Mouse (Mus musculus): ENCODE results near the gene Cog4.

Gene Cog4

DNA sequence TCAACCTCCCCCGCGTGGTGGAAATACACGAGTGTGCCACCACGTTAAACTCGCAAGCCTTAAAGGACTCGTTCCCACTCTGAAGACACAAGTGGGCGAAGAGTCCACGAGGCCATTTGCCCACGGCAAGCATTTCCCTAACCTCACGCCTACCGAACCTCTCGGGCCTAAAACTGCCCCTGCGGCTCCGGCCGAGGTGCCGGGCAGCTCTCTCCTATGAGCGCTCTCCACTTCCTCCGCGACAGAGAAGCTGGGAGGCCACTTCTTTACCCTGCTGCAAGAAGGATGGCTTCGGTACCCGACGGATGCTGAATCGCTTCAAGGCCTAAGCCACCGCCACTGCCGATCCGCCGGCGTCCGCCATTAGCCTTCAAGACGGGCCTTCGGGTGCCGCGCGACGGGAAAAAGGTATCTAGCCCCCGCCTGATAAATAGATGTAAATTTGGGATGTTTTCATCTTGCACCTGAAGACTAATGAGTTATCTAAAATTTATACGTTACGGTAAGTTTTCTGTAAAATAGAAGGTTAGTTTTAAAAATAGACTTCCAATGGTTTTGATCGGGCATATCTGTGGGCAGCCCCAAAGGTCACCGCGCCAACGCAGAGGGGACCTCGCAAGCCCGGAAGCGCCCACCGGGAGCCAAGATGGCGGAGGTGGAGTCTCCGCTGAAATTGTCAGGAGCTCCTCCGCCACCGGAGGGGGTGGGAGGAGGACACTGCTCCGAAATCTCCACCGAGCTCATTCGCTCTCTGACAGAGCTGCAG, at the start of gene Cog4, which contains the start of gene Sf3b3:
TSS of gene Cog4 (plus strand) at position 196 of the 766 bp plus-strand sequence.
TSS of gene Sf3b3 (minus strand) at position 383 of the 766 bp plus-strand sequence.
- DNase-seq (ENCODE audit: low spot score) = peak; percentile 88

DNA sequence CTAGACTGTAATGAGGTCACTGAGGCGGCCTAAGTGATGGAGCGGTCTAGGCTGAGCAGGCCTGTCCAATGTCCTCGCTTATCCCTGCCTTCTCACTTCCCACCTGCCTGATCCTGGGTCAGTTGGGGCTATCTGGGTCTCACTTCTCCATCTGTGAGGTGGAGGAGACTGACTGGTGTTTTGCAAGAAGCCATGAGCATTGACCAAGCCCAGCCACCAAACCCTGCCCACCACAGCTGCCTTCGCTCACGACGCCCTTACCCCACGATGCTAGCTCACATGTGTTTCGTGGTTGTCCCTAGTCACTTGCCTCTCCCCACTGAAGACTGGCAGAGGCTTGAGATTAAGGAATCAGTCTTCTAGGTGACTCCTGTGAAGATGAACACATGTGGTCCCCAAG, 49.3 kb upstream of the Cog4 start:
- no peak for DNase-seq (ENCODE audit: low spot score)

DNA sequence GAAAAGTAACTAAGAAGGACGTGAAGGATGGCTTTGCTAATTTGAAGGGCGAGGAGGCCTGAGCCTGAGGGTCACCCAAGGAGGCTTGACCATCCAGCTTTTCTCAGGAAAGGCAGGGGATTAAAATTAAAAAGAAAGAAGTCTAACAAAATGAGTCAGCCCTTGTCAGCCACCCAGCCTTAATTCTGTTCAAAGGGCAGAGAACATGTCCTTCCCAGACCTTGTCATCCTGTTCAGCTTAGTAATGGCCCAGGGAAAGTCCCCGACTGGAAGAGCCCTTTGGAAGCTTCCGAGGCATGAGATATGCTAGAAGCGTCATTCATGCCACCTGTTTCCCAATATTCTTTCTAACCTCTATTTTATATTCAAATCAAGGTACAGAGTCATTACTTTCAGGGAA, 43.4 kb upstream of the Cog4 start:
- DNase-seq (ENCODE audit: low spot score) = no peak

DNA sequence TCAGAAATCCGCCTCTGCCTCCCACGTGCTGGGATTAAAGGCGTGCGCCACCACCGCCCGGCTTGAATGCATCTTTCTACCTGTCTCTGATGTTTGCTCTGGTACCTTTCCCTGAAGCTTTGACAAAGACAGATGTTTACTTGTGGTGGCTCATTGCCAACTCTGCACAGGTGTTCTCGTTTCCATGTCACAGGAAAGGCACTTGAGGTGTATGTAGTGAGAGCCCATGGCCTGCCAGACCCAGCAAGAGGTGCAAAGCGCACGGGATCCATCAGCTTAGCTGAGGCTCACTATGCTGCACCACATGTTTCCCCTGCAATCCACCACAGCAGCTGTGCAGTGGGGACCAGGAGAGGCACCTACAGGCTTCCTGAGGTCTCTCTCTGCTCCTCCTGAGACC, 42.5 kb upstream of the Cog4 start:
- peak; percentile 32 for DNase-seq (ENCODE audit: low spot score)

DNA sequence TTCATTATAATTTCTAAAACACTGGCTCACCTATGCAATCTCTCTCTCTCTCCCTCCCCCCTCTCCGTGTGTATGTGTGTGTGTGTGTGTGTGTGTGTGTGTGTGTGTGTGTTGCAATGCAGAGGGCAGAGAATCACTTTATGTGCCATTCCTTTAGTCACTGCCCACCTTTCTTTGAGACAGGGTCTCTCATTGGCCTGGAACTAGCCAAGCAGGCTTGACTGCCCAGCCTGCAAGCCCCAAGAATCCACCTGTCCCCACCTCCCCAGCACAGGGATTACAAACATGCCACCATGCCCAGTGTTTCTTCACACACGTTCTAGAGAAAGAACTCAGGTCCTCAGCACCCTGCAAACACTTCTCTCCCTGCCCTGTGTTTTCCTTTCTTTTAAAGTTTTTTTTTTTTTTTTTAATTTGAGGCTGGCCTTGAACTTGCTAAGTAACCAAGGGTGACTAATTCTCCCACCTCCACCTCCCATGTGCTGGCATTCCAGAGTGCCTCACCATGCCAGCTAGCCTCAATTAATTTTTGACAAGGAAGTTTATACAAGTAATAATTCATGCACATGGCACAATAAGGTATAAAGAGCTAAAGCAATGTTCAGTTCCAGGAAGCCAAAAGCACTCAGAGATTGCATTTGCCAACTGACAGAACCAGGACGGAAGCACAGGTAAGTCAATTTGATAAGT, 41.4 kb upstream of the Cog4 start:
- DNase-seq (ENCODE audit: low spot score) = peak; percentile 32

DNA sequence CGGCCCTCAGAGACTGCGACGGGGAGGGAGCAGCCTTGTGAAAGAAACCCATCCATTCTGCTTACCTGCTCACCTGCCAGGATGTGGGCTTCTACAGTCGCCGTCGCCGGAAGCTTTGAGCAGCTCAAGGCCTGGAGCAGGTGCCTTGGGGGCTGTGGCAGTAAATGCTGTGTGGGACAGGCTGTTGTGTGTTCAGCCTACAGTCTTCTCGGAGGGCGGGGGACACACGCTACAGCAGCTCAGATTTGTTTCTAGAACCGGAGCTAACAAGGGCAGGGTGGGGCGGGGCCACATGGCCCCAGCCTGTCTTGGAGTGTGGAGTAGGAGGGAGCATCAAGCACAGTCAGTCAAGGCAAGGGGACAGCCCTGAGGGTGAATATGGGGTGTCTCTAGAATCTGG, 40.7 kb upstream of the Cog4 start, which contains the start of gene Il34:
TSS of gene Il34 (minus strand) at position 256 of the 400 bp plus-strand sequence.
- peak; percentile 41 for DNase-seq (ENCODE audit: low spot score)

DNA sequence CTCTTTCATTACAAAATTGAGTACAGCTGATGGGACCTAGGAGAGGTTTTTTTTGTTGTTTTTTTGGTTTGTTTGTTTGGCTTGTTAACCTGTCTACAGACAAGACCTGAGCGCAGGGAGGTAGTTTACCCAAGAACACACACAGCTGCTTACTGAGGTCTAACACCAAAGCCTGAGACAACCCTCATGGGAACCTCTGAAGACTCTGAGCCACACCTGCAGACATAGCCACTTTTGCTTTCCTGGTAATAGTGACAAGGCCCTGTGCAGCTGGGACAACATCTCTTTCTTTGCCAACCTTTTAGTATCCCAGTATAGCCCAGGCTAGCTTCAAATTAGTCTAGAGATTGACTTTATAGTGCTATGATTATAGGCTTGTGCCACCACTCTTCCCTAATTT, 40.3 kb upstream of the Cog4 start:
- DNase-seq (ENCODE audit: low spot score) = no peak

DNA sequence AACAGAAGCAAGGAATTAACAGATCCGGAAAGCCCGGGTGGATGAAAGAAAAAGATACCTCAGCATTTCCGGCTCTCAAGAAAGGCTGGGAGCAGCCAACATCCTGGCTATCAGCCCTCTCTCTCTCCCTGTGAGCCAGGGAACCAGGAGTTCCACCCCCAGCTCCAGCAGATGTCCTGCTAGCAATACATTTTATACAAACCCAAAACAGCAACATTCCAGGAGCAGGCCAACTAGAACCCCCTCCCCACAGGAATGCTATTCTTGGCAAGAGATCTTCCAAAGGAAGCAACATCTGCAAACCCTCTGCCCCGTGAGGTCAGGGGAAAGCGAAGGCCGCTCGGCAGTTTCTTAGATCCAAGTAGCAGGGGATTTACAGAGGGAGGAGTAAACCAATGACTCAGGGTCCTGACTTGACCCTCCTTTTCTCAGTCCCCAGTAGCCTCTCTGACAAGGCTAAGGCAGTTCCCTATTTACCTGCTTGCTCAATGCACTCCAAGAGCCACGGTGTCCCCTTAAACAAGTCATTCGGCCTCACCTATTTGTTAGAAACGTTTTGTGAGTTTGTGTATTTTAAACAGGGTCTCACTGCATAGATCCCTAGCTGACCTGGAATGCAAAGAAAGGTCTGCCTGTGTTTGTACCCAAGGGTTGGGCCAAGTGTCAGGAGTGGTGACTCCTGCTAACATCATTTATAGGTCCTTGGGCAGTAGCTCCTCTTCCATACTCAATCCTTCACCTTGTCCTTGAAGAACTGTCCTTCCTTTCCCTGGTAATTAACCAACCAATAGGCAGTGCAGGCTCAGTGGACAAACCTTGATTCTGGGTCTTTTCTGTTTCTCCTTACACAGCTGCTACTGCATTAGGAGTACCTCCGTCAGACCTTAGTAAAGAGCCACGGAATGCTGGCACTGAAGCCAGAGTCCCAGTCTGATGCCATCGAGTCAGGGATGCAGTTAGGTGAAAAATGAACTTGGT, 37.6 kb upstream of the Cog4 start:
- DNase-seq (ENCODE audit: low spot score) = peak; percentile 56

DNA sequence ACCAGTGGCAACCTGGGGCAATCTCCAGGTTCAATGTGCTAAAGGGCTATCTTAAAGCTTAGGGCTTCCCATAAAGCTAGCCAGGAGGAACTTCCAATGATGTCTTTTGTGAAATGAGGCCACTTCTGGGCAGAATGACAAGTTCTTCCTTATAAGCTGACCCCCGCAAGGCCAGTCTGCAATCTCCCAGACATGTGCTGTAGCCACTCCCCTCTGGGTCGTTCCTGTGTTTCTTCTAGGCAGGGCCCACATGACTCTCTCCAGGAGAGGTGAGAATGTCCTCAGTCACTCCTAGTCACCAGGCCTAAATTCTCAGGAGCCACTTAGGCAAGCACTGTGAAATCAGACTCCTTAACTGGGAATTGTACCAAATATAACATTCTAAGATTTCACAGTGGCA, 36.6 kb upstream of the Cog4 start:
- DNase-seq (ENCODE audit: low spot score) = peak; percentile 54

DNA sequence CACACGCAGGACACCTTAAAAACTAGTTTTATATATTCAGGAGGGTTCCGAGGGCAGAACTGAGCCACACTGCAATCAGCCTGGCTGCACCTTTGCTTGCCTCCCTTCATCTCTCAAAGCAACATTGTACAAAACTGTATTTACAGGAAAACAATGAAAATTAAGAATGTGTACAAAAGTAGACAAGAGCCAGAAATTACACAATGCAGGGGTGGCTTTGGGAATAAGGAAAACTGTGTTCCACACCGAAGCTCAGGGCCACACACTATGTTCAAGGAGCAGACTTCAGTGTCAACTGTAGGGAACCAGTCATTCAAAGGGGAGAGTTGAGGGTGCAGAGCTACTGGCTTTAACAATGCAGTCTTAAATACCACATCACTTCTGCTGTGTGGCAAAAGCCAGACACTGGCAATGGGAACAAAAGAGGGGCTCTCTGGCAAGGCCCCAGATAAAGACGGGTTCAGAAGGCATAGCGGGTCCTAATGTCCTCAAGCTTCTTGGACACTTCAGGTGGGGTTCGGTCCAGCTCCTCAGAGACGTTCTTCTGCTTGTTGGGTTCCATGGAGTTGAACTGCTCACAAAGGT, 35.8 kb upstream of the Cog4 start:
- peak; percentile 39 for DNase-seq (ENCODE audit: low spot score)

DNA sequence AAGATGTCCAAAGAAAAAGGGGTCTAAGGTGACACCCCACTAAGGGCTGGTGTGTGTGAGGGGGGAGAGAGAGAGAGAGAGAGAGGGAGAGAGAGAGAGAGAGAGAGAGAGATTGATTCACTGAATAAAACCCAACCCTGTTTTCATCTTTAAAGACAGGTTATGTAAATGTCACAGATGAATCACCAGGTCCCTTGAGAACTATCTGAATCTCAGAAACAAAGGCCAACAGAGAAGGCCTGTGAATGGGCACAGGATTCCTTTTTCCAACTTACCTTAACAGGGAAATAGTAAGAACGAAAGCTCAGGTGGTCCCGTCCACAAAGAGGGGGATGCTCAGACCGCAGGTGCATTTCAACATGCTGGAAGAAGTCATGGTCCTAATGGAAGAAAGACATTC, 35.3 kb upstream of the Cog4 start:
- DNase-seq (ENCODE audit: low spot score) = no peak

DNA sequence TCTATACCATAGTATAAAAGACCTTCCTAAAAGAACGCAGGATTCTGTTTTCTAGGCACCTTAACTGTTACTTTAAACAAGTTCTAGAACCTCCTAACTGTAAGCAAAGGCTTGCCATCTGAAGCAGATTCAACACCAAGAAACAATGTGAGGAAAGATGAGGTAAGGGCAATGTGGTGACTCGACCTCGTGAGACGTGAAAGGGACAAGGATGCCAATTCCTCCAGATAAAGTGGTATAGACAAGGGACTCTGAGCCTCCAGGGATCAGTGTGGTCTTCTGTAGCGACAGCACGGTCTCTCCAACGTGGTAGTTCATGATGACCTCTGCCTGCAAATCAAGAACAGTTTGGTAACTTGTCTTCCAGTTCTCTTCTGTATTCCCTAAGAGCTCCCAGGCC, 34.6 kb upstream of the Cog4 start:
- DNase-seq (ENCODE audit: low spot score) = no peak

DNA sequence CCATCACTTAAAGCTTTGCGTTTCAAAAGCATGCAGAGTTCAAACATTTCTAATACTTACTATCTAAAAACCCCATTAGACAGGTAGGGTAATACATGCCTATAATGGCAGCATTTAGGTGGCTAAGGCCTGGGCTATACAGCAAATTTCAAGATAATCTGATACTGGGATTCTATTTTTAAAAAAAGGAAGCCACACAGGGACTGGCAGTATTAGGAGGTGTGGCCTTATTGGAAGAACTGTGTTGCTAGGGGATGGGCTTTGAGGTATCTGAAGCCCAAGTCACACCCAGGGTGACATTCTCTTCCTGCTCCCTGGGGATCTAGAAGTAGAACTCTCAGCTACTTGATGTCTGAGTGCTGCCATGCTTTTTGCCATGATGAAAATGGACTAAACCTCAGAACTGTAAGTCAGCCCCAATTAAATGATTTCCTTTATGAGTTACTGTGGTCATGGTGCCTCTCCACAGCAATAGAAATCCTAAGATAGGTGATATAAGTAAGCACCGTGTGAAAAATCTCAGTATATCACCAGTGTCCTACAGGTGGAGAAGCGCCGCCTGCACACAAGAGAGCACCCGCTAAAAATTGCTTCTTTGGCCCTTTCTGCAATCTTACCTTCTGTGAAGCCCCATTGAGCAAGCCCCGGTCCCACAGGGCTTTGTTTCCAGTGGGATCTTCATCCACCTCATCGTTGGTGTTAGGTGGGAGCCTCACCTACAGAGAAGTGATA, 33.9 kb upstream of the Cog4 start:
- no peak for DNase-seq (ENCODE audit: low spot score)

DNA sequence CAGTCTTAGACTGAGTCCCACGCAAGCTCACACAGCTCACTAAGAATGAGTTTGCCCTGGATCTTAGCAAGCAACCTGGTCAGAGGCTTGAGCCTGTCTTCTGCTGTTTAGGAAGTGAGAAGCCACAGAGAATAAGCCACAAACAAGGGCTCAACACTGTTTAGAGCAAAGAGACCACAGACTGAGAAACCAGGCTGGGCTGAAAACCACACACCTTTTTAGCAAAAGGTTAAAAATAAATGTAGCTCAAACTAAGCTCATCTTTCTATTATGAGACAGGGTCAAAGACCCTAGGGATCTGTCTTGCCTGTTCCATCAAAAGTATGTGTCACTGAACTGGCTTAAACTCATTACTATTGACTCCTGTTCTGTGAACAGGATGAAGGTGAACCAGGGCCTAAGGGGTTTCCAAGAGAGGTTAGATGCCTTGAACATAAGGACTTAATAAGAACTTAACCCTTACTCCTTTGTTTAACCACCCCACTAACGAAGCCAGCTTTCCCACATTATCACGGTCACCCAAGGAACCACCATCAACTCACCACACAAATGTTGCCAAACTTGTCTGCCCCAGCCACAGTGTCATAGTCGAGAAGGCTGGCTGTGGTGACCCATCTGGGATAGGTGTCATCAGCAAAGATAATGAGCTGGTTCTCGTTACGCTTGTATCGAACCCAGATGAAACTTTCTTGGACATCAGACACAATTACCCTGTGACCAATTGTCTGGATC, 33.2 kb upstream of the Cog4 start:
- no peak for DNase-seq (ENCODE audit: low spot score)

DNA sequence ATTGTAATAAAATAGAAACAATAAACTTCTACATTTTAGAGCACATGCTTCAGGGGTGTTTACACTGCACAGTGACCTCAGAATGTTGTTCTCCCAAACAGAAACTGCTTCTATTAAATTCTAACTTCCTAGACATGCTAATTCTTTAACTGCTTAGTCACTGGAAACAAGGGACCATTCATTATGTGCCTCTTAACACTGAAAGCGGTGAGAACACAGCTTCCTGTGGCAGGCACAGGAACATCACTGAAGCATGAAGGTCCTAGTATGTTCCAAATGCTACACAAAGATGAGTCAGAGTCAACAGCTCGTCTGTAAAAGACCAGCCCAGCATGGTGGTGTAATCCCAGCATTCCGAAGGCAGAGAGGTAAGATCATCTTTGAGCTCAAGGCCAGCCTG, 31.1 kb upstream of the Cog4 start:
- DNase-seq (ENCODE audit: low spot score) = no peak

DNA sequence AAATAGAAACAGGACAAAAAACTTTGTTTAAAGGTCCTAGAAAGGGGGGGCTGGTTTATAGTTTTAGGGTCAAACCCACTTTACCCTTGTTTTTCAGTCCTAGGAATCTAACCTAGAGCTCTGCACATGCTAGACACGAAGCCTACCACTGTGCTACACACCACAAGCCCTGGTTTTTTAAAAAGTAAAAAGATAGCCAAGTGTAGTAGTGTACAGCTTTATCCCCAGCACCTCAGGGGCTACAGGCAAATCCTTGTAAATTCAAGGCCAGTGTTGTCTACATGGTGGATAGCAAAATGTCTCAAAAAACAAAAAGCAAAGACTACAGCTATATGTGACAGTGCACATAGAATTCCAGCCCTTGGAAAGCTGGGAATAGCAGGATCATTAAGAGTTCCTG, 29.4 kb upstream of the Cog4 start:
- DNase-seq (ENCODE audit: low spot score) = no peak

DNA sequence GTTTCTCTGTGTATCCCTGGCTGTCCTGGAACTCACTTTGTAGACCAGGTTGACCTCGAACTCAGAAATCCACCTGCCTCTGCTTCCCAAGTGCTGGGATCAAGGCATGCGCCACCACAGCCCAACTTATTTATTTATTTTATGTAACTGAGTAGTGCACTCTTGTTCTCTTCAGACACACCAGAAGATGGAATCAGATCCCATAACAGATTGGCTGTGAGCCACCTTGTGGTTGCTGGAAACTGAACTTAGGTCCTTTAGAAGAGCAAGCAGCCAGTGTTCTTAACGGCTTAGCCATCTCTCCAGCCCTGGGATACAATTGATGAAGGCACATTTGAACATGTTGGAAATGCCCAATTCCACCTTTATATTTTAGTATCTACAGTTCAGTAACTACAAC, 27.8 kb upstream of the Cog4 start:
- no peak for DNase-seq (ENCODE audit: low spot score)

DNA sequence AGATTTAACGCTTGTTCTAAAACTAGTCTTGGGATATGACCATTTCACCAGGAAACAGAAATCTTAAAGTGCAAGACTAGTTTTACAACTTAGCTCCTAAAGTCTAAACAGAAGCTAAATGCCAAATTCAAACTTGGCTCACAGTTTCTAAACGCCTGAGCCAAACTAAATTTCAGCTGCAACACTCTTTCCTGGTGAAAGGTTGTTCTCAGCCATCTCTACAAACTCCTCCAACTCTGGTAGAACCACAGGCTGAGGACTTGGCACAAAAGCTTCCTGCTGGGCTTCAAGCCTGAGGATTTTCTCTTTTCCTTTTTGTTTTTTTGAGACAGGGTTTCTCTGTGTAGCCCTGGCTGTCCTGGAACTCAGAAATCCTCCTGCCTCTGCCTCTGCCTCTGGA, 26.1 kb upstream of the Cog4 start:
- DNase-seq (ENCODE audit: low spot score) = no peak

DNA sequence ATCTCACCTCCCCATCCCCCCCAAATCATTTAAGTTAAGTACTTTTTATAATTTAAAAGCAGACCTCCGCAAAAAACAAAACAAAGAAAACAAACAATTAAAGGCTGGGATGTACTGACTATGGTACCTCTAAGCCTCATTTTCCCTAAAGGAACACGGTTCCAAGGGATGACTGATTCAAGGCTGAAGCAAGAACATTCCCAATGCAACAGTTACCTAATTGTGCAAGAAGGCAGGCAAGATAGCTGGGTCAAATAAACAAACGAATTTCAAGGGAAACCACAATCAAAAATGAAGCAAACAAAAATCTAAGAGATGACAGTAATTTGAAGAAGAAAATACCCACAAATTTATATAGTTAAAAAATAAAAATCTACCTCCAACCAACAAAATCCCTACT, 24.4 kb upstream of the Cog4 start:
- no peak for DNase-seq (ENCODE audit: low spot score)

DNA sequence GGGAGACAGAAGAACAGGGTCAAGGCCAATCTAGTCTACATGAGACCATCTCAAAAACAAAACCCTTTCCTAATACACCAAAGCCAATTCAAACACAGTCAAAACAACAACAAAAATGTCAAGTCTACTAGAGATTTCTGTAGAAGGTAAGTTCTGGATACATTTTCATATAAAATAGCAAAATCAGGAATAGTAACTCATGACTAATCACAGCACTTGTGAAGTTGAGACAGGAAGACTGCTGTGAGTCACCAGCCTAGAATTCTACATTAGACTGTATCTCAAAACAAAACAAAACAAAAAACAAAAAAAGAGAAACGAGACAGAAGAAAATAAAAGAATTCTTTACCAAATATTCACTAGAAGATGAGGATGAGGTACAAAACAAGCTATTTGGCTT, 21.5 kb upstream of the Cog4 start:
- DNase-seq (ENCODE audit: low spot score) = no peak

DNA sequence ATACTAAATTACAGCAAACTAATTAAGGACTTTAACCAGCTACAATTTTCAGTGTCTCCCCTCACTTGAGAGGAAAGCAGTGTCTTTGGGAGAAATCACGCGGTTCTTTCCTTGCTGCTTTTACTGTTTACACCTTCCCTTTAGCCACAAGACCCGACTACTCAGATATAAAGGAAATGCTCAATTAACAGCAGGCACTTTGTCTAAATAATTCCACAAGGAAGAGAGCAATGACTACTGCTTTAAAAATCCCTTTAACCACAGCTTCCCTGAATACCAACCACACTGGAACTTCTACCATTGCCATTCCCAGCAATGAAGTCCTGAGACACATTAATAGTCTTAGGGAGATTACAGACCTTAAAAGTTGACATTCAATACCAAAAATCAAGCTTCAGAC, 17.9 kb upstream of the Cog4 start:
- DNase-seq (ENCODE audit: low spot score) = no peak

Data from testis, postnatal 10 days (tissue).